Mouse (Mus musculus) cerebellum, postnatal 14 days (tissue): ENCODE data around the gene Ect2.
A peak's percentile ranks its signal among the peaks of the same experiment; 100 is the strongest.

Experiments
- DNase-seq, 2 experiments: peaks; one replicate each; pipeline ENCODE4 v3.0.0; 2021; ENCODE audit warnings: mixed read lengths in 2 of 2

Gene Ect2

GRCm38 (mm10) chr3:27155856-27156593 is 2.3 kb upstream of the Ect2 start:
- DNase-seq, result no peak

- no peak for DNase-seq
Observed at GRCm38 (mm10) chr3:27155051-27155855, 1.6 kb upstream of the Ect2 start.

GRCm38 (mm10) chr3:27154280-27154679 is 602 bp upstream of the Ect2 start:
- no peak for DNase-seq

- DNase-seq, result peak in 1 of 2 experiments; percentile 46
Observed at GRCm38 (mm10) chr3:27153191-27153671, 447 bp downstream of the Ect2 start.

- no peak for DNase-seq
Observed at GRCm38 (mm10) chr3:27145733-27146132, 7.9 kb downstream of the Ect2 start.

- DNase-seq, result no peak
Observed at GRCm38 (mm10) chr3:27143570-27143969, 10.1 kb downstream of the Ect2 start.

- no peak for DNase-seq
Observed at GRCm38 (mm10) chr3:27140101-27140500, 13.6 kb downstream of the Ect2 start.

- no peak for DNase-seq
Observed at GRCm38 (mm10) chr3:27121864-27122450, 31.7 kb downstream of the Ect2 start.

GRCm38 (mm10) chr3:27120932-27121331 is 32.7 kb downstream of the Ect2 start:
- DNase-seq, result no peak

GRCm38 (mm10) chr3:27118227-27118626 is 35.5 kb downstream of the Ect2 start:
- DNase-seq, result no peak

GRCm38 (mm10) chr3:27110860-27111259 is 42.8 kb downstream of the Ect2 start:
- DNase-seq, result peak in 1 of 2 experiments; percentile 3

GRCm38 (mm10) chr3:27109109-27109508 is 44.6 kb downstream of the Ect2 start:
- no peak for DNase-seq

GRCm38 (mm10) chr3:27107142-27107541 is 46.5 kb downstream of the Ect2 start:
- no peak for DNase-seq

- no peak for DNase-seq
Observed at GRCm38 (mm10) chr3:27102965-27103364, 50.7 kb downstream of the Ect2 start.

- no peak for DNase-seq
Observed at GRCm38 (mm10) chr3:27098633-27099032, 55.0 kb downstream of the Ect2 start.

- no peak for DNase-seq
Observed at GRCm38 (mm10) chr3:27086221-27086620, 67.5 kb downstream of the Ect2 start.

GRCm38 (mm10) chr3:27081229-27082060 is 72.2 kb downstream of the Ect2 start:
- no peak for DNase-seq

GRCm38 (mm10) chr3:27080061-27080770 is 73.5 kb downstream of the Ect2 start:
- DNase-seq, result no peak

- no peak for DNase-seq
Observed at GRCm38 (mm10) chr3:27073884-27074283, 79.8 kb downstream of the Ect2 start.

GRCm38 (mm10) chr3:27071706-27072105 is 82.0 kb downstream of the Ect2 start:
- DNase-seq, result no peak

- DNase-seq, result no peak
Observed at GRCm38 (mm10) chr3:27070340-27070739, 83.3 kb downstream of the Ect2 start.

GRCm38 (mm10) chr3:27067206-27067605 is 86.5 kb downstream of the Ect2 start:
- DNase-seq, result no peak
